Mouse (Mus musculus) C2C12 (cell line): ENCODE data around the gene Itgav. TPM values are rescaled to one million over a fixed set of nuclear protein-coding genes. Genes with fewer than 3 reads are reported as not detected.
A peak's percentile ranks its signal among the peaks of the same experiment; 100 is the strongest.
"Not testable (repeated sequence)": the region's sequence is repeated elsewhere in the genome, so short reads cannot be mapped to it uniquely, and the experiment has no call there.

Experiments used
- H3K27me3 ChIP-seq: one replicate; pipeline ENCODE4 v1.6.1; 2011; ENCODE audit not compliant: control insufficient read depth, insufficient read depth, insufficient read length
- H3K36me3 ChIP-seq: one replicate; pipeline ENCODE4 v1.6.1; 2011; ENCODE audit not compliant: control insufficient read depth, insufficient read depth
- H3K4me3 ChIP-seq: one replicate; pipeline ENCODE4 v1.5.1; 2011; ENCODE audit warnings: mild to moderate bottlenecking, control low read depth; ENCODE audit not compliant: poor library complexity, insufficient read depth, severe bottlenecking
- H3K79me2 ChIP-seq: one replicate; pipeline ENCODE4 v1.6.1; 2011; ENCODE audit not compliant: control insufficient read depth, insufficient read depth
- H3K79me3 ChIP-seq: one replicate; pipeline ENCODE4 v1.6.1; 2011; ENCODE audit warnings: low read depth, control low read depth
- H3ac ChIP-seq: one replicate; pipeline ENCODE3; 2011; ENCODE audit warnings: low read depth; ENCODE audit not compliant: control insufficient read depth, insufficient read length
- CEBPB ChIP-seq: IDR thresholded peaks from one replicate; pipeline ENCODE4 v1.6.1; 2011; ENCODE audit warnings: low read depth, mild to moderate bottlenecking, control low read depth, moderate library complexity
- CTCF ChIP-seq: IDR thresholded peaks from one replicate; pipeline ENCODE4 v1.5.1; 2011; ENCODE audit not compliant: control insufficient read depth, insufficient read depth, insufficient read length
- FOSL1 ChIP-seq: IDR thresholded peaks from one replicate; pipeline ENCODE4 v1.8.0; 2011; ENCODE audit warnings: mild to moderate bottlenecking, low read length; ENCODE audit not compliant: poor library complexity, insufficient read depth, severe bottlenecking
- MAX ChIP-seq: IDR thresholded peaks from one replicate; pipeline ENCODE4 v1.6.1; 2011; ENCODE audit warnings: mild to moderate bottlenecking, control low read depth
- MYOD1 ChIP-seq: IDR thresholded peaks from one replicate; pipeline ENCODE4 v1.6.1; 2011; ENCODE audit warnings: low read depth; ENCODE audit not compliant: control insufficient read depth, insufficient read length
- MYOG ChIP-seq: IDR thresholded peaks from one replicate; pipeline ENCODE4 v1.6.1; 2011; ENCODE audit not compliant: control insufficient read depth, insufficient read length; ENCODE audit errors: extremely low read depth
- USF1 ChIP-seq: IDR thresholded peaks from one replicate; pipeline ENCODE4 v1.6.1; 2011; ENCODE audit warnings: low read depth, mild to moderate bottlenecking, control low read depth, moderate library complexity
- polyA plus RNA-seq: library from polyadenylated mRNA; unstranded; fragments of >200 nt; fragmentation: generic; extraction: Trizol; gene quantifications from one replicate; pipeline ENCODE4 v1.2.1, GENCODE M21; 2012; ENCODE audit warnings: missing spikeins

The Itgav gene
- polyA plus RNA-seq, 1 experiment = 32.1 TPM

DNA sequence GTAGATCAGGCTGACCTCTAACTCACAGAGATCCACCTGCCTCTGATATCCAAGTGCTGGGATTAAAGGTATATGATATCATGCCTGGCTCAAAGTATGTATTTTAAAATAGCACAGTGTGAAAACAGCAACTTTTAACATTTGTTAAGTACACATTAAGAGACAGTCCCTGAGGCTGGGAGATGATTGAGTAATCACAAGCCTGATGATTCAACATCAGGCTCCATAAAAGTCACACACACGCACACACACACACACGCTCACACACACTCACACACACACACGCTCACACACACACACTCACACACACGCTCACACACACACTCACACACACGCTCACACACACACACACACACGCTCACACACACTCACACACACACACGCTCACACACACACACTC is 21.8 kb upstream of the Itgav start:
- no peaks in the 10 kb centered on the region for H3K36me3 ChIP-seq
- H3K27me3 ChIP-seq = no peaks in the 10 kb centered on the region
- no peak overlapping the region for H3ac ChIP-seq
- H3K4me3 ChIP-seq = no peak overlapping the region
- H3K79me2 ChIP-seq = no peaks in the 10 kb centered on the region
- H3K79me3 ChIP-seq = no peaks in the 10 kb centered on the region
- TF ChIP-seq FOSL1 = no peak
- TF ChIP-seq MYOG = no peak
- no peak for TF ChIP-seq CTCF
- TF ChIP-seq CEBPB = peak; percentile 14
- no peak for TF ChIP-seq MYOD1
- no peak for TF ChIP-seq MAX
- TF ChIP-seq USF1 = no peak

DNA sequence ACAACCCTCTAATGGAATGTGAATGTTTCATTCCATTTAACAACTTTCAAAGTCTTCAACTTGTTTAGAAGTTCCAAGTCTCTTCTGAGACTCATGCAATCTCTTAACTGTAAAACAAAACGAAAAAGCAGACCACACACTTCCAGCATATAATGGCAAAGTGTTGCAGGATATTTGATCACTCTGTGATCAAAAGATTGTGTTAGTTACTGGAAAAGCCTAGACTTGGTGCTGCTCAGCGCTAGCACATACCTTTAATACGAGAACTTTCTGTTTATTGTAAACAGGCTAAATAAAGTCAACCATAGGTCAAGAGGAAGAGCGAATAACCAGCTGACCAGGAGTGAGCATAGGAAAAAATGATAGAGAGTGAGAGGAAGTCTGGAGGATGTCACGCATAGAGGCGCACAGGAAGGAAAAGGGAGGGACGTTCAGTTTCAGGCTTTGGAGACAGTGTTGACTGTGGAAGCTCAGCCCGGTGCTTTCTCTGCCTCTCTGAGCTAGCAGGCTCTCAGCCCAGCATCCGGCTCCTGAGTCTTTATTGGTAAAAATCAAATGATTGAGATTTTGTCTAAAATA is 18.5 kb upstream of the Itgav start:
- H3K79me2 ChIP-seq = no peaks in the 10 kb centered on the region
- no peak for TF ChIP-seq FOSL1
- no peak for TF ChIP-seq MAX
- no peak for TF ChIP-seq CTCF
- no peak for TF ChIP-seq MYOD1
- TF ChIP-seq CEBPB = no peak
- TF ChIP-seq USF1 = no peak
- no peak for TF ChIP-seq MYOG

DNA sequence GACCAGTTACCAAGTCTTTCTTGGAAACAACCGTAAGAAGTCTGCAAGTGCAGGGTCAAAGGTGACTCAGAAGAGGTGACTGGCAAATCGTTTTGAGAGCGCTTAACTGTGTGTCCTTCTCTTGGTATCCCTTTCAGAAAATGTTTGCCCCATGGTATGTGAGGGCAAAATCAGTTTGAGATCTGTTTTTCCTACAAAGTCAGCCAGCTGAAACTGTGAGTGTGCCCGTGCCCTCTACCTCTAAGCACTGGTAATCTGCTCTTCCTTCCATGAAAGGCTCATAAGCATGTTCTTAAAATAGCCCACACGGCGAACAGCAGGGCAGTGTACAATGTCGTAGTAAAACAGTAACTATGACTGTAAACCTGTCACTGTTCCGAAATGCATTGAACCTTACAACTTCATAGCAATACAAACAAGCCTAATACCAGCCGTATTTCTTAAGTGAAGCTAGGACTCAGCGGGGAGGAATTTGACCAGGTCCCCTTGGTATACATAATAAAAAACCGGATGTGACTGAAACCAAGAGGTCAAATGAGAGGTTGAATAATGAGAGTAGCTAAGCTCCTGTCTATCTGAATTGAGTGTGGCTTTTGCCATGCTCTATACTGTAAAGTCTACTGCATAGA is 14.2 kb upstream of the Itgav start:
- Histone ChIP-seq H3K79me2 (no peaks in the 10 kb centered on the region), H3K4me3 (no peak overlapping the region), H3K27me3 (no peaks in the 10 kb centered on the region), H3K79me3 (no peaks in the 10 kb centered on the region), H3K36me3 (no peaks in the 10 kb centered on the region), H3ac (no peak overlapping the region)
- TF ChIP-seq FOSL1 (no peak), MAX (no peak), CEBPB (no peak), CTCF (no peak), USF1 (no peak), MYOD1 (no peak), MYOG (no peak)

More for the DNA sequence above, 18.5 kb upstream of the Itgav start:
- Histone ChIP-seq H3K36me3 (no peaks in the 10 kb centered on the region), H3ac (no peak overlapping the region), H3K27me3 (no peaks in the 10 kb centered on the region), H3K4me3 (no peak overlapping the region), H3K79me3 (no peaks in the 10 kb centered on the region)

DNA sequence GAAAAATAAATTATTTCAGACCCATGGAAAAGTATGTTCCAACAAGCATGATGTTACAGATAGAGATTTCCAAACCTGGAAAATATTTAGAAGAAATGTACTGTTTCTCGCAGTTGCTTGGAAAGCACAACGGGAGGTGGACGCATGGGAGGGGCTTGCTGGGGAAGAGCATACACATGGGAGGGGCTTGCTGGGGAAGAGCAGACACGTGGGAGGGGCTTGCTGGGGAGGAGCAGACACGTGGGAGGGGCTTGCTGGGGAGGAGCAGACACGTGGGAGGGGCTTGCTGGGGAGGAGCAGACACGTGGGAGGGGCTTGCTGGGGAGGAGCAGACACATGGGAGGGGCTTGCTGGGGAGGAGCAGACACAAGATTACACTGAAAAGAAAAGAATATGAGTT is 10.9 kb upstream of the Itgav start:
- H3ac ChIP-seq, H3K79me3 ChIP-seq, H3K27me3 ChIP-seq, H3K4me3 ChIP-seq, H3K79me2 ChIP-seq, H3K36me3 ChIP-seq: not testable (repeated sequence)

GRCm38 (mm10) chr2:83713946-83714345 is 10.3 kb upstream of the Itgav start:
- Histone ChIP-seq H3K36me3 (no peaks in the 10 kb centered on the region), H3K4me3 (no peak overlapping the region)
- no peak for TF ChIP-seq MAX
- TF ChIP-seq CTCF = no peak
- TF ChIP-seq MYOG = no peak
- TF ChIP-seq FOSL1 = no peak
- TF ChIP-seq USF1 = no peak
- no peak for TF ChIP-seq MYOD1
- TF ChIP-seq CEBPB = no peak

GRCm38 (mm10) chr2:83714783-83715182 is 9.4 kb upstream of the Itgav start:
- Histone ChIP-seq H3K79me3 (no peaks in the 10 kb centered on the region), H3K4me3 (no peak overlapping the region), H3ac (no peak overlapping the region), H3K36me3 (no peaks in the 10 kb centered on the region), H3K27me3 (no peaks in the 10 kb centered on the region), H3K79me2 (no peaks in the 10 kb centered on the region)
- peak; percentile 10 for TF ChIP-seq MYOD1
- peak; percentile 80 for TF ChIP-seq FOSL1
- no peak for TF ChIP-seq CTCF
- TF ChIP-seq MAX = peak; percentile 30

More at GRCm38 (mm10) chr2:83713946-83714345, 10.3 kb upstream of the Itgav start:
- Histone ChIP-seq H3K79me3 (no peaks in the 10 kb centered on the region), H3K27me3 (no peaks in the 10 kb centered on the region), H3K79me2 (no peaks in the 10 kb centered on the region), H3ac (no peak overlapping the region)
